Mouse (Mus musculus): ENCODE data around the gene Gse1. TPM values are rescaled to one million over a fixed set of nuclear protein-coding genes. Genes with fewer than 3 reads are reported as not detected.

Gene Gse1
- total and polyA plus RNA-seq, 2 experiments from 2014 or later = 15.9 to 48.2 TPM

DNA sequence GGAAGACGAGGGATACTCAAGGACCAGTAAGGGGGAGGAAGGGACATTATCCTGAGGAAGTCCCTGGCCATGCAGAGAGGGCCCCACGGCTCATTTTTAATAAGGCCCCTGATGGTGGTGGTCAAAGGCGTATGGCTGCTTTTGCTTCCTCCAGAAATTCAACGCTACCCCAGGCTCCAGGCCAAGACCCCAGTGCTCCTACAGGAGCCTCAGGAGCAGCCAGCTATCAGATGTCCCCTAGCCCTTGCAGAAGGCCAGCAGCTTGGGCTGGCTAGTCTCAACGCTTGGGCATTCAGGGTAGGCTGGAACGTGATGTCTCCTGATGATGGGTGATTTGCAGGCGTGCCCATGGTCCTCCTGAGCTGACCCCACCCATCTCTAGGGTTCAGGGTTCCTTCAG lies 204.2 kb downstream of the Gse1 start:
- H3K27me3 ChIP-seq (ENCODE audit: insufficient read depth, low read length) = no peaks in the 10 kb centered on the region
- WGBS = 85% methylated on average over 7 of the region's 7 CpGs

GRCm38 (mm10) chr8:120433143-120433542 lies 204.9 kb downstream of the Gse1 start:
- Histone ChIP-seq H3K36me3 (ENCODE audit: insufficient read depth) (no peaks in the 10 kb centered on the region; the same call in 1 of the 2 replicates), H3K27me3 (ENCODE audit: insufficient read depth, low read length) (no peaks in the 10 kb centered on the region), H3K4me3 (ENCODE audit: low read depth, low read length) (no peak overlapping the region), H3K4me1 (ENCODE audit: insufficient read depth) (peaks cover 17% of the 10 kb centered on the region), H3K9me3 (ENCODE audit: low read length) (no peaks in the 10 kb centered on the region), H3K9ac (no peak overlapping the region), H3K4me2 (ENCODE audit: low read depth) (no peak overlapping the region), H3K27ac (ENCODE audit: low read depth, low read length) (0 out of 2 replicates have a peak overlapping the region, but pooled peaks have one; percentile 41)
- 17% methylated on average over 7 of the region's 7 CpGs for WGBS
- no peak for DNase-seq
- ATAC-seq = no peak
- no peak for TF ChIP-seq CTCF (IDR thresholded peaks at IDR 0.05; ENCODE audit: low read depth)

More for the DNA sequence above, 204.2 kb downstream of the Gse1 start:
- DNase-seq (no peak), ATAC-seq (no peak)
- H3K27ac ChIP-seq (ENCODE audit: low read depth, low read length) = no peak overlapping the region
- 0 out of 2 replicates have a peak, but pooled peaks cover 10% of the 10 kb centered on the region for H3K4me1 ChIP-seq (ENCODE audit: insufficient read depth)
- no peak overlapping the region for H3K4me3 ChIP-seq (ENCODE audit: low read depth, low read length)
- no peak for TF ChIP-seq CTCF (IDR thresholded peaks at IDR 0.05; ENCODE audit: low read depth)
- no peaks in the 10 kb centered on the region for H3K9me3 ChIP-seq (ENCODE audit: low read length)
- H3K36me3 ChIP-seq (ENCODE audit: insufficient read depth) = no peaks in the 10 kb centered on the region
- no peak overlapping the region for H3K9ac ChIP-seq
- no peak overlapping the region for H3K4me2 ChIP-seq (ENCODE audit: low read depth)

DNA sequence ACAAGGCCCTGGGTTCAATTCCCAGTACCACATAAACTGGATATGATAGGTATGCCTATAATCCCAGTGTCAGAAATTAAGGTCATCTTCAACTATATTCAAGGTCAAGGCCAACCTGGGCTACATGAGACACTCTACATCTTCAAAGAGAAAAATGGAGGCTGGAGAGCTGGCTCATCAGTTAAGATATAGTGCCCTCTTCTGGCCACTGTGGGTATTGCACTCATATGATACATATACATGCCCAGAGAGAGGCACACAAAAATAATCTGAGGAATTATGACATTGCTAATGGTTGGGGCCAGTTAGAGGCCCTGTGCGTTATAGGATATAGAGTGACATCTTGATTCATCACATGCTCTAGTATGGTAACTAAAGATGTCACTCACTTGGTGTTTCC lies 205.5 kb downstream of the Gse1 start:
- DNase-seq (no peak), ATAC-seq (no peak)
- Histone ChIP-seq H3K4me1 (ENCODE audit: insufficient read depth) (peaks cover 18% of the 10 kb centered on the region), H3K27me3 (ENCODE audit: insufficient read depth, low read length) (no peaks in the 10 kb centered on the region), H3K4me2 (ENCODE audit: low read depth) (no peak overlapping the region), H3K9ac (no peak overlapping the region), H3K9me3 (ENCODE audit: low read length) (no peaks in the 10 kb centered on the region), H3K4me3 (ENCODE audit: low read depth, low read length) (no peak overlapping the region), H3K36me3 (ENCODE audit: insufficient read depth) (no peaks in the 10 kb centered on the region; the same call in 1 of the 2 replicates), H3K27ac (ENCODE audit: low read depth, low read length) (no peak overlapping the region)
- TF ChIP-seq CTCF (IDR thresholded peaks at IDR 0.05; ENCODE audit: low read depth) = peak; percentile 66
- 88% methylated on average over 1 of the region's 1 CpGs for WGBS

- TF ChIP-seq CTCF (IDR thresholded peaks at IDR 0.05; ENCODE audit: low read depth) = no peak
- DNase-seq (no peak), ATAC-seq (no peak)
- Histone ChIP-seq H3K9me3 (ENCODE audit: low read length) (no peaks in the 10 kb centered on the region), H3K9ac (no peak overlapping the region), H3K4me3 (ENCODE audit: low read depth, low read length) (no peak overlapping the region), H3K4me1 (ENCODE audit: insufficient read depth) (peaks cover 27% of the 10 kb centered on the region), H3K36me3 (ENCODE audit: insufficient read depth) (no peaks in the 10 kb centered on the region; the same call in 1 of the 2 replicates), H3K27me3 (ENCODE audit: insufficient read depth, low read length) (no peaks in the 10 kb centered on the region), H3K27ac (ENCODE audit: low read depth, low read length) (no peak overlapping the region), H3K4me2 (ENCODE audit: low read depth) (no peak overlapping the region)
- 93% methylated on average over 15 of the region's 15 CpGs for WGBS
These were observed 207.5 kb downstream of the Gse1 start for GRCm38 (mm10) chr8:120435781-120436180.

DNA sequence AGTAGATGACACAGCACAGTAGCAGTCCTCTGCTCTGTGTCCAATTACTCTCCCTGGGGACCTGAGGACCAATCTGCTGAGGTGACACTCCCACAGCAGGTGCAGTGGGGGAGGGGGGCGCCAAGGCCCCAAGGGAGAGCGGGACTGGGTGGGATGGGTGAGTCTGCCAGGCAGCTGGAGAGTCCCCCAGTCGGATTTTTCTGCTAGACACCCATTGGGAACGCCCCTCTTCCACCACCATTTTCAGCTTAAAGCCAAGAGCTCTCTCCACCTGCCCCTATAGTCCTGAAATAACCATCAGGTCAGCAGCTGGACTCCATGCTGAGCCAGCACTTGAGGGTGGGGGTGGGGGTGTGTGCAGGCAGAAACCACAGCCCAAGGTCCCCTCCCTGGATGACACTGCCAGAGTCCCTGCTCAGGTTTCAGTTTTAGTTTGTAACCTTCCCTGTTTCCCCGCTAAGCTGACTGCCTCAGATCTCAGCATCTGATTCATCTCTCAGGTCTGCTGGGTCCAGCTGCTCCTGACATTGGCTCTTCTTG lies 208.3 kb downstream of the Gse1 start:
- DNase-seq = no peak
- H3K27ac ChIP-seq (ENCODE audit: low read depth, low read length) = no peak overlapping the region
- WGBS = 60% methylated on average over 5 of the region's 5 CpGs
- H3K9me3 ChIP-seq (ENCODE audit: low read length) = no peaks in the 10 kb centered on the region
- no peak overlapping the region for H3K4me2 ChIP-seq (ENCODE audit: low read depth)
- ATAC-seq = no peak
- no peaks in the 10 kb centered on the region for H3K27me3 ChIP-seq (ENCODE audit: insufficient read depth, low read length)
- TF ChIP-seq CTCF (IDR thresholded peaks at IDR 0.05; ENCODE audit: low read depth) = no peak
- H3K4me3 ChIP-seq (ENCODE audit: low read depth, low read length) = no peak overlapping the region
- H3K36me3 ChIP-seq (ENCODE audit: insufficient read depth) = no peaks in the 10 kb centered on the region; the same call in 1 of the 2 replicates
- H3K9ac ChIP-seq = no peak overlapping the region
- peaks cover 34% of the 10 kb centered on the region for H3K4me1 ChIP-seq (ENCODE audit: insufficient read depth)

DNA sequence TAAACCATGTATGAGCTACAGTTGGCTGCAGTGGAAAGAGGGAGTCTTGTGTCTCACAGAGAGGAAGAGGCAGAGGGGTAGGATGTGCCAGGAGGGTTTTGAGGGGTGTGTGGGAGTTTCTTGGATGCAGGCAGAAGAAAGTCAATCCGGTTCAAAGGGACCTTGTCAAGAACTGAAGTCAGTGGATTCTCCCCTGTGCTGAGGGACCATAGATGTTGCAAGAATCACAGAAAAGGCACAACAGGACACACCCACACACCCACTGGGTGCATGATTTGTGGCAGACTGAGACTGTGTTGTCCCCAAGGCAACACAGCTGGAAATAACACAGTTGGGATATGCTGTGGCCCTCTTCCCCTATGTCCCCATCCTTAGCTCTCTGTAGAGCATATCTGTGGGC lies 209.0 kb downstream of the Gse1 start:
- Histone ChIP-seq H3K27me3 (ENCODE audit: insufficient read depth, low read length) (no peaks in the 10 kb centered on the region), H3K9ac (0 out of 2 replicates have a peak overlapping the region, but pooled peaks have one; percentile 22), H3K36me3 (ENCODE audit: insufficient read depth) (no peaks in the 10 kb centered on the region; the same call in 1 of the 2 replicates), H3K4me2 (ENCODE audit: low read depth) (no peak overlapping the region), H3K27ac (ENCODE audit: low read depth, low read length) (0 out of 2 replicates have a peak overlapping the region, but pooled peaks have one; percentile 15), H3K9me3 (ENCODE audit: low read length) (no peaks in the 10 kb centered on the region), H3K4me3 (ENCODE audit: low read depth, low read length) (no peak overlapping the region), H3K4me1 (ENCODE audit: insufficient read depth) (peaks cover 34% of the 10 kb centered on the region)
- DNase-seq = no peak
- ATAC-seq = no peak; the same call in 1 of the 2 replicates
- TF ChIP-seq CTCF (IDR thresholded peaks at IDR 0.05; ENCODE audit: low read depth) = no peak
- WGBS = 62% methylated on average over 1 of the region's 1 CpGs

DNA sequence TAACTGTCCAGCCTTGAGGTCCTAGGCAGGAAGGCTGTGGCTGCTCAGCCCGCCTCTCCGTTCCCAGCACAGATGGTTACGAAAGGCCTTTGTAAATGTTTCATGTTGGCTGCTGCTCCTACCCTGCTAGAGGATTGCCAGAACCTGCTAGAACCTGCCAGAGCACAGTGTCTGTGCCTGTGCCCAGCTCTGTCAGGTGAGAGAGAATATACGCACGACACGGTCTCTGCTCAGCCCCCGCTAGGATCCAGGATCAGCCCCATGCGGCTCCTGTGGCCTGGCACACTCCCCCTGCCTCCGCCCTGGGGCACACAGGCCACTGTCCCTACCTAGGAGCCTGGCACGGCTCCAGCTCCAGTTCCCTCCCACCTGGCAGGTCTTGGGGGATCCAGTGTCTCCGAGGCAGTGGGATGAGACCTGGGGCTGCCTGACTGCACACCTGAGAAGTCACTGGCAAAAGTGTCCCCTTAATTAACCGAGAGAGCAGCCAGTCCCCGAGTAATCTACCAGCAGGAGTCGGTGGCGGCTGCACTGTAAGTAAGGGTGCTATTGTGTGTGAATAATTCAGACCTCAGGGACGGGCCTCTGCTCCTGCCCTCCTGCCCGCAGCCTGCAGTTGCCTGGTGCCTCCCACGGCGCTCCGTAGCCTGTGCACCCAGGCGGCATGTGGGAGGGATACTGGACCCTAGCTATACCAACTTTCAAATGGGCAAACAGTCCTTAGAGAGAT lies 209.6 kb downstream of the Gse1 start:
- H3K4me2 ChIP-seq (ENCODE audit: low read depth) = no peak overlapping the region
- no peaks in the 10 kb centered on the region for H3K27me3 ChIP-seq (ENCODE audit: insufficient read depth, low read length)
- H3K9me3 ChIP-seq (ENCODE audit: low read length) = no peaks in the 10 kb centered on the region
- H3K27ac ChIP-seq (ENCODE audit: low read depth, low read length) = peak overlapping the region; percentile 35; the same call in 1 of the 2 replicates
- peaks cover 32% of the 10 kb centered on the region for H3K4me1 ChIP-seq (ENCODE audit: insufficient read depth)
- no peaks in the 10 kb centered on the region; the same call in 1 of the 2 replicates for H3K36me3 ChIP-seq (ENCODE audit: insufficient read depth)
- 38% methylated on average over 21 of the region's 21 CpGs for WGBS
- H3K4me3 ChIP-seq (ENCODE audit: low read depth, low read length) = no peak overlapping the region
- TF ChIP-seq CTCF (IDR thresholded peaks at IDR 0.05; ENCODE audit: low read depth) = no peak
- DNase-seq (peak; percentile 64), ATAC-seq (peak; percentile 52; the same call in 1 of the 2 replicates)
- 0 out of 2 replicates have a peak overlapping the region, but pooled peaks have one; percentile 22 for H3K9ac ChIP-seq
